Mouse (Mus musculus) granulocyte monocyte progenitor cell, adult 5-6 weeks (primary cell): ENCODE data around the gene Pole4. TPM values are rescaled to one million over a fixed set of nuclear protein-coding genes. Genes with fewer than 3 reads are reported as not detected.
"Not testable (repeated sequence)": the region's sequence is repeated elsewhere in the genome, so short reads cannot be mapped to it uniquely, and the experiment has no call there.

Experiments
- ATAC-seq: replicated peaks from 2 replicates; pipeline ENCODE4 v1.8.0; 2016; ENCODE audit warnings: mild to moderate bottlenecking, moderate TSS enrichment, inconsistent platforms; ENCODE audit not compliant: poor library complexity, severe bottlenecking
- total RNA-seq, 2 experiments: library from RNA; stranded (forward) in 1 of 2; stranded (reverse) in 1 of 2; fragments of 200-712, 200-1000 nt in 1 of 2; fragments of >200 nt in 1 of 2; fragmentation: Nextera tagmentation in 1 of 2; gene quantifications; 2 replicates each; pipeline ENCODE4 v1.2.3; 2014 to 2017

Pole4 gene
- total RNA-seq, 2 experiments from 2014 or later: 48.2 to 56.5 TPM

- no peak for ATAC-seq
Measured at GRCm38 (mm10) chr6:82647940-82648655, 57.1 kb downstream of the Pole4 start.

DNA sequence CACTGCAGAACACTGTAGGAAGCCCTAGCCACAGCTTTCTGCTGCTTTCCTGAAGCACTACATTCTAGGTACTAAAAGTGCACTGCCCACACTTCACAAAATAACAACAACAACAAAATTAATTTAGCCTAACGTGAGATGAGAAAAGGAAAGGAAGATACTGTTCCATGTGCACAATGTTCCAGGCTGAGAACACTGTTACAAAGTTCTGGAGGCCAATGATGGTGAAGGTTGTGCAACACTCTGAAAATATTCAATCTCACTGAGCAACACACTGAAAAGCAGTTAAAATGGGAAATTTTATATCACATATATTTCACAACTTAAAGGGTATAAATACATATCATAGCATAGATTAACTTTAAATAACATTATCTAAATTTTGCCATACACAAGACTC is 58.2 kb downstream of the Pole4 start:
- no peak for ATAC-seq

DNA sequence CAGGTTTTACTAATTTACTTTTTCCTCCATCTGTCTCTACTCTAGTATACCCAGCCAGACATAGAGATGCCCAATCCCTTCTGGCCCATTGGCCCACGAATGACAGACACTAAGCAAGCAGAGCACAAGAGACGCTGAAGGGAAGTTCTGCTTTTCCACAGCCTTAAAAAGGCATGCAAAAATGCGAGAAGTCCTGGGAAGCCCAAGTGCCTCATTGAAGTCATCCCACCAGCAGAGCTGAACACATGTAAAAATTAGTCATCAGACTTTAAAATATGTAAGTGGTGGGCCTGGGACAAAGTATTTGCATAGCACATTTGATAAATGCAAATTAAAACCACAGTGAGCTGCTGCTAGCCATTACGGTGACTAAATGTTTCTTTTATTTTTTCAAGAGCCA is 65.1 kb downstream of the Pole4 start:
- no peak for ATAC-seq

DNA sequence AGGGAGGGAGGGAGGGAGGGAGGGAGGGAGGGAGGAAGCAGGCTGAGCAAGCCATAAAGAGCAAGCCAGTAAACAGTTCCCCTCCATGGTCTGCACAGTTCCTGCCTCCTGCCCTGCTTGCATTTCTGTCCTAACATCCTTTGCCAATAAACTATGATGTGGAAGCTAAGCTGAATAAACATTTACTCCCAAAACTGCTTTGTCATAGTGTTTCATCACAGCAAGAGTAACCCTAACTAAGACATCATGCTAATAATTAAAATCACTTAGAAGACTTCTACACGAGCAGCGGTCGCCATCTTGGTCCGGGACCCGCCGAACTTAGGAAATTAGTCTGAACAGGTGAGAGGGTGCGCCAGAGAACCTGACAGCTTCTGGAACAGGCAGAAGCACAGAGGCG is 79.8 kb downstream of the Pole4 start:
- not testable (repeated sequence) for ATAC-seq

- ATAC-seq: no peak
Measured at GRCm38 (mm10) chr6:82613201-82613600, 92.0 kb downstream of the Pole4 start.

- ATAC-seq: no peak
Measured at GRCm38 (mm10) chr6:82611049-82611448, 94.1 kb downstream of the Pole4 start.

- no peak for ATAC-seq
Measured at GRCm38 (mm10) chr6:82609339-82609926, 95.7 kb downstream of the Pole4 start.

- no peak for ATAC-seq
Measured at GRCm38 (mm10) chr6:82608756-82609155, 96.4 kb downstream of the Pole4 start.

GRCm38 (mm10) chr6:82604791-82605190 is 100.4 kb downstream of the Pole4 start:
- ATAC-seq: no peak

GRCm38 (mm10) chr6:82603665-82604064 is 101.5 kb downstream of the Pole4 start:
- ATAC-seq: peak; percentile 67

DNA sequence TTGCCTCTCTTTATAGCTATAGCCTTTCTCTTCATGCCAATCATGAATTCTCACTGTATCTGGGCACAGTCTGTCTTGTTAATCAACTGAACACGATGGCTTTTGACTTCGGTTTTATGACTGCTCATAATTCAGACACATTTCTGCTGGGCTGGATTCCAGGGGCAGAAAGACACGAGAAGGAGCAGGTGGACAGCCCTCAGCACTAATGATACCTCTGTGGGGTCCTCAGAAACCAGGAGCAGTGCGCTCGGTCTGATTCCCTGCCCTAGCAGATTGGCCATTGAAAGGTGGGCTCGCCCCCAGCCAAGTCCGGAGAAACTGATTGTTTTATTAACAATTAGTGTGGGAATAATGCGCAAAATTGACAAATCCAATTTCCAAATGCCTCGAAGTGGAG is 101.9 kb downstream of the Pole4 start:
- ATAC-seq: no peak

DNA sequence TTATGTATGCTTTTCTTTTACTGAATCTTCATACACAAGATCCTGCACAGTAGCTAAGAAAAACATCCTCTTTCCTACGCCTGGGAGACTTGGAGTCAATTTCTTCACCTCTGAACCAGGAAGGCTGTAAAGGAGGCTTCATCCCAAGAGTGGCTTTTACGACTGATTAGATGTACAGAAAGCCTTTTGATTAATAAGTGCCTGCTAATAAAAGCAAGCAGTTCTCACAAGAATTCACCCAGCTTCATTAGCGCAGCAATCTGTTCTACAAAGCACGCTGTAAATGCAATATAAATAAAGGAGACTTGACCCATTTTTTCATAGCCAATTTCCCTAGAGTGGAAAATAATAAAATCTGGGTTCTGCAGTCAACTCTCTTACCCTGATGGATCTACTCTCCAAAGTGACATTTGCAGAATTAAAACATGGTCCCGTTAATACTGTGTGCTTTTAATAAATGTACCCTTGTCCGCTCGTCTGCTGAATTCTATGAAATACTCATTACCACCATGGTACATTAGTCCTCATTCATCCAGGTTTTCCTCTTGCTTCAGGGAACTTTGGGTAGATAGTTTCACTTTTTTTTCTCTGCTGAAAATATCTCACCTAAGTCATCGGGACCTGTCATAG is 109.6 kb downstream of the Pole4 start:
- ATAC-seq: no peak

- ATAC-seq: no peak
Measured at GRCm38 (mm10) chr6:82589387-82589786, 115.8 kb downstream of the Pole4 start.

DNA sequence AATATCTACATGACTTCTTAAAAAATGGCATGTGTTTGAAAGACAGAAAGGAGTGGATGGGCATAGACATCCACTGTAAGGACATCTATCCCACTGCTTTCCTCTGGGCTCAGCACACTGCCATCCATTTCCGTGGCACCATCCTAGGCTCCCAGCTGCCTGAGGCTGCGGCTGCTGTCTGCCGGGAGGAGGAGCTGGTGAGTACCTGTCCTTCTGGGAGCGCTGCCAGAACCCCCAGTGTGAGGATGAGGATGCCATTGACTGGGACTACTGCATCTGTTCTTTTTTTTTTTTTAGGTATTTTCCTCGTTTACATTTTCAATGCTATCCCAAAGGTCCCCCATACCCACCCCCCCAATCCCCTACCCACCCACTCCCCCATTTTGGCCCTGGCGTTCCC is 119.8 kb downstream of the Pole4 start:
- no peak for ATAC-seq

GRCm38 (mm10) chr6:82575445-82575844 is 129.7 kb downstream of the Pole4 start:
- no peak for ATAC-seq

Other genes starting within 250 kb of the Pole4 start
- 38.6 and 70.1 TPM in 2 replicates for gene Hk2, start 69.1 kb upstream of the Pole4 start, total RNA-seq (2014; fragmentation: Nextera tagmentation)
- 62.0 and 76.5 TPM in 2 replicates for gene Hk2, start 69.1 kb upstream of the Pole4 start, total RNA-seq (2017)
- not detected in 2 replicates for gene Sema4f, start 234.4 kb upstream of the Pole4 start, total RNA-seq (2014; fragmentation: Nextera tagmentation)
- gene Sema4f, start 234.4 kb upstream of the Pole4 start, total RNA-seq (2017): not detected in 2 replicates
- gene M1ap, start 241.5 kb upstream of the Pole4 start, total RNA-seq (2014; fragmentation: Nextera tagmentation): 2.2 TPM in 1 of 2 replicates, not detected in the other
- gene M1ap, start 241.5 kb upstream of the Pole4 start, total RNA-seq (2017): 2.7 and 6.3 TPM in 2 replicates